Mouse (Mus musculus) myocyte (in vitro differentiated cells): ENCODE measurements at regions not wholly inside any gene's neighbourhood (a gene's known extent, or its start where the extent isn't known, plus 50 kb on each side); places are given as distances from the start of the nearest gene placed in this dataset.

ENCODE experiments used
- H3K27me3 ChIP-seq: one replicate; pipeline ENCODE4 v1.6.1; 2011; ENCODE audit not compliant: control insufficient read depth, insufficient read depth, insufficient read length
- H3K36me3 ChIP-seq: one replicate; pipeline ENCODE4 v1.6.1; 2011; ENCODE audit not compliant: control insufficient read depth, insufficient read depth
- H3K4me2 ChIP-seq: one replicate; pipeline ENCODE4 v1.6.1; 2011; ENCODE audit warnings: low read depth, control low read depth
- H3K4me3 ChIP-seq: one replicate; pipeline ENCODE4 v1.5.1; 2011; ENCODE audit warnings: mild to moderate bottlenecking, control low read depth, moderate library complexity
- H3K79me2 ChIP-seq: one replicate; pipeline ENCODE4 v1.6.1; 2011; ENCODE audit not compliant: control insufficient read depth, insufficient read depth
- H3ac ChIP-seq: one replicate; pipeline ENCODE4 v1.6.1; 2011; ENCODE audit not compliant: control insufficient read depth, insufficient read length
- CEBPB ChIP-seq: IDR thresholded peaks from 2 replicates; pipeline ENCODE4 v1.6.1; 2011; ENCODE audit warnings: mild to moderate bottlenecking, moderate library complexity; ENCODE audit not compliant: poor library complexity, insufficient read depth, severe bottlenecking
- E2F4 ChIP-seq: IDR thresholded peaks from one replicate; pipeline ENCODE4 v1.6.1; 2011; ENCODE audit warnings: mild to moderate bottlenecking, control low read depth, moderate library complexity; ENCODE audit not compliant: insufficient read depth
- MAX ChIP-seq: IDR thresholded peaks from one replicate; pipeline ENCODE4 v1.6.1; 2011; ENCODE audit warnings: low read depth, mild to moderate bottlenecking, control low read depth
- MYOD1 ChIP-seq, 3 experiments: IDR thresholded peaks; one replicate each; pipeline ENCODE4 v1.6.1; 2011; ENCODE audit warnings: control low read depth in 2 of 3, low read depth in 2 of 3, mild to moderate bottlenecking in 2 of 3, moderate library complexity in 1 of 3; ENCODE audit not compliant: insufficient read length in 2 of 3, control insufficient read depth in 1 of 3
- MYOG ChIP-seq, 3 experiments: IDR thresholded peaks; one replicate each; pipeline ENCODE4 v1.6.1; 2011; ENCODE audit warnings: control low read depth in 2 of 3, low read depth in 2 of 3, mild to moderate bottlenecking in 2 of 3; ENCODE audit not compliant: insufficient read length in 2 of 3, control insufficient read depth in 1 of 3, insufficient read depth in 1 of 3
- POLR2A ChIP-seq: IDR thresholded peaks from one replicate; pipeline ENCODE4 v1.6.1; 2011; ENCODE audit warnings: low read depth, mild to moderate bottlenecking, control low read depth, moderate library complexity; ENCODE audit not compliant: insufficient read length
- POLR2AphosphoS2 ChIP-seq: IDR thresholded peaks from one replicate; pipeline ENCODE4 v1.6.1; 2011; ENCODE audit warnings: low read depth, control low read depth; ENCODE audit not compliant: insufficient read length
- REST ChIP-seq: IDR thresholded peaks from one replicate; pipeline ENCODE4 v1.6.1; 2011; ENCODE audit warnings: mild to moderate bottlenecking, control low read depth, moderate library complexity; ENCODE audit not compliant: insufficient read depth, insufficient read length
- SRF ChIP-seq: IDR thresholded peaks from one replicate; pipeline ENCODE4 v1.6.1; 2011; ENCODE audit warnings: low read depth; ENCODE audit not compliant: control insufficient read depth, insufficient read length
- TCF12 ChIP-seq: IDR thresholded peaks from one replicate; pipeline ENCODE4 v1.6.1; 2011; ENCODE audit warnings: mild to moderate bottlenecking, control low read depth; ENCODE audit not compliant: poor library complexity, insufficient read depth, severe bottlenecking
- TCF3 ChIP-seq: IDR thresholded peaks from one replicate; pipeline ENCODE4 v1.6.1; 2011; ENCODE audit warnings: low read depth, control low read depth; ENCODE audit not compliant: insufficient read length
- USF1 ChIP-seq: IDR thresholded peaks from one replicate; pipeline ENCODE4 v1.6.1; 2011; ENCODE audit warnings: low read depth, mild to moderate bottlenecking, control low read depth, moderate library complexity

- Histone ChIP-seq H3K4me3 (no peak overlapping the region), H3K79me2 (no peaks in the 10 kb centered on the region), H3K36me3 (no peaks in the 10 kb centered on the region), H3K4me2 (no peak overlapping the region), H3K27me3 (no peaks in the 10 kb centered on the region), H3ac (no peak overlapping the region)
- TF ChIP-seq POLR2AphosphoS2 (no peak), MYOG (IDR thresholded peaks at IDR 0.05; ENCODE audit: control insufficient read depth in 1 of 3, insufficient read depth in 1 of 3, insufficient read length in 2 of 3, low read depth in 2 of 3) (no peak), TCF3 (no peak), MAX (no peak), TCF12 (no peak), E2F4 (no peak), USF1 (no peak), SRF (no peak), MYOD1 (IDR thresholded peaks at IDR 0.05; ENCODE audit: control insufficient read depth in 1 of 3, insufficient read length in 2 of 3, low read depth in 2 of 3) (no peak), REST (no peak), POLR2A (no peak), CEBPB (no peak)
Observed at GRCm38 (mm10) chr10:110586029-110586428, 130.0 kb upstream of the Nav3 start.

GRCm38 (mm10) chr10:110586507-110586906, 130.5 kb upstream of the Nav3 start:
- no peak overlapping the region for H3ac ChIP-seq
- no peaks in the 10 kb centered on the region for H3K79me2 ChIP-seq
- H3K4me2 ChIP-seq = no peak overlapping the region
- TF ChIP-seq TCF3 = no peak
- TF ChIP-seq MAX = no peak
- TF ChIP-seq POLR2A = no peak
- TF ChIP-seq POLR2AphosphoS2 = no peak
- no peak for TF ChIP-seq MYOD1 (IDR thresholded peaks at IDR 0.05; ENCODE audit: control insufficient read depth in 1 of 3, insufficient read length in 2 of 3, low read depth in 2 of 3)
- TF ChIP-seq USF1 = no peak
- TF ChIP-seq E2F4 = no peak
- no peak for TF ChIP-seq SRF
- H3K4me3 ChIP-seq = no peak overlapping the region
- H3K27me3 ChIP-seq = no peaks in the 10 kb centered on the region
- no peaks in the 10 kb centered on the region for H3K36me3 ChIP-seq

- Histone ChIP-seq H3ac (no peak overlapping the region), H3K79me2 (no peaks in the 10 kb centered on the region), H3K27me3 (no peaks in the 10 kb centered on the region), H3K4me3 (no peak overlapping the region), H3K36me3 (no peaks in the 10 kb centered on the region), H3K4me2 (peak overlapping the region; percentile 13)
- TF ChIP-seq SRF (no peak), POLR2A (no peak), REST (no peak), USF1 (no peak), POLR2AphosphoS2 (no peak), CEBPB (no peak), TCF12 (no peak), TCF3 (no peak), E2F4 (no peak), MAX (no peak), MYOG (IDR thresholded peaks at IDR 0.05; ENCODE audit: control insufficient read depth in 1 of 3, insufficient read depth in 1 of 3, insufficient read length in 2 of 3, low read depth in 2 of 3) (no peak)
Observed at GRCm38 (mm10) chr10:110587529-110587928, 131.5 kb upstream of the Nav3 start.

GRCm38 (mm10) chr10:110600352-110600853, 144.4 kb upstream of the Nav3 start:
- Histone ChIP-seq H3K79me2 (no peaks in the 10 kb centered on the region), H3K36me3 (no peaks in the 10 kb centered on the region), H3ac (no peak overlapping the region), H3K27me3 (no peaks in the 10 kb centered on the region), H3K4me3 (no peak overlapping the region), H3K4me2 (no peak overlapping the region)
- TF ChIP-seq SRF (no peak), MYOG (IDR thresholded peaks at IDR 0.05; ENCODE audit: control insufficient read depth in 1 of 3, insufficient read depth in 1 of 3, insufficient read length in 2 of 3, low read depth in 2 of 3) (no peak), POLR2AphosphoS2 (no peak), TCF3 (no peak), USF1 (no peak), CEBPB (no peak), TCF12 (no peak), MYOD1 (IDR thresholded peaks at IDR 0.05; ENCODE audit: control insufficient read depth in 1 of 3, insufficient read length in 2 of 3, low read depth in 2 of 3) (no peak), E2F4 (no peak), POLR2A (no peak), MAX (no peak)

- Histone ChIP-seq H3ac (no peak overlapping the region), H3K27me3 (no peaks in the 10 kb centered on the region), H3K36me3 (no peaks in the 10 kb centered on the region), H3K4me3 (no peak overlapping the region), H3K4me2 (no peak overlapping the region), H3K79me2 (no peaks in the 10 kb centered on the region)
- TF ChIP-seq REST = no peak
- TF ChIP-seq USF1 = no peak
- no peak for TF ChIP-seq TCF12
- TF ChIP-seq POLR2A = no peak
- TF ChIP-seq E2F4 = no peak
- TF ChIP-seq POLR2AphosphoS2 = no peak
Observed at GRCm38 (mm10) chr10:110610336-110610735, 134.9 kb upstream of the E2f7 start.
